Mouse (Mus musculus) retina, adult 2 months (tissue): ENCODE measurements around the gene Six2.

Source experiments
- DNase-seq: peaks from one replicate; pipeline ENCODE4 v3.0.0-alpha.2; 2012; ENCODE audit warnings: low read depth, low spot score

Gene Six2

DNA sequence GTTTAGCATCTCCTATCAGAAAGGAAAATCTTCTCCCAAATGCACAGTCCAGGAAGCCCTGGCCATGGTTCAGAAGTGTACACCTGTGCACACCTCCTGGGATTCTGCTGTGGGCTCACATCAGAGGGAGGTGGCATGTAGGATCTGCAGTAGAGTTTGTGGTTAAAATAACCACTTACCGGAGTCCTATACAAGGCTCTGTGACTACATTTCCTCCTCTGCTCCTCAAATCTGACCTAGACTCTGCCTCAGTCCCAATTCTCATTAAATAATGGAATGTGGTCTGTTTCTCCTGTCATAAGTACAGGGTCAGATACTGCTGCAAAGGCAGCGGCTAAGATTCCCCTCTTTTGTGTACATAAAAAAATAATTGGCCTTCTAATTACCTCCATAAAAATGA, 23.9 kb downstream of the Six2 start:
- no peak for DNase-seq

DNA sequence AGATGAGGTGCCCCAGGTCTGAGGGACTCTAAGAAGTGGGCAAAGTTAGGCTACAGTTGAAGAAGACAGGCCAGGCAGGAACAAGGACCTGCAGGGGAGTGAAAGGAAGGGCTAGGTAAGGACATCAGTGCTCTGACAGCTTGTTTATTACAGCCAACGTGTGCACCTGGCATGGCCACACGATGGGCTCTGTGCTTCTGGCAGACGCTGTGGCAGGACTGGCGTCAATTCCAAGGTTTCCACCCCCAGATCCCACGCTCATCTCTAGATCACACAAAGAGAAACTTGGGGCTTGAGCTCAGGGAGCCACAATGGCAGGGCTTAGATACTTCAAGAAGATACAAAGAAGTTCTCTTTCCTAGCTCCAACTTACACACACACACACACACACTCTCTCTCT, 26.6 kb downstream of the Six2 start:
- no peak for DNase-seq

DNA sequence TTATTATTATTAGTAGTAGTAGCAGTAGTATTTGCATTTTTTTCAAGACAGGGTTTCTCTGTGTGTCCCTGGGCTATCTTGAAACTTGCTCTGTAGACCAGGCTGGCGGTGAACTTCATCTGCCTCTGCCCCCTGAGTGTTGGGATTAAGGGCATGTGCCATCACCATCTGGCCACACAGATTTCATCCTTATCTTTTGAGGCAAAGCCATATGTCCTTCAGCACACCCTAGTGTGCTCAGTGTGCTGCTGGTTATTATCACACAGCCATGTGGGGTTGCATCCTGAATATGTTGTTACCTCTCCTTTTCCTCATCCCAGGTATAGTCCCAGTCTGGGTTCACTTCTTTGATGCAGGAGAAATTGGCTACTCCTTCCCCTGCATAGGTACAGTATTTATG, 28.1 kb downstream of the Six2 start:
- no peak for DNase-seq

DNA sequence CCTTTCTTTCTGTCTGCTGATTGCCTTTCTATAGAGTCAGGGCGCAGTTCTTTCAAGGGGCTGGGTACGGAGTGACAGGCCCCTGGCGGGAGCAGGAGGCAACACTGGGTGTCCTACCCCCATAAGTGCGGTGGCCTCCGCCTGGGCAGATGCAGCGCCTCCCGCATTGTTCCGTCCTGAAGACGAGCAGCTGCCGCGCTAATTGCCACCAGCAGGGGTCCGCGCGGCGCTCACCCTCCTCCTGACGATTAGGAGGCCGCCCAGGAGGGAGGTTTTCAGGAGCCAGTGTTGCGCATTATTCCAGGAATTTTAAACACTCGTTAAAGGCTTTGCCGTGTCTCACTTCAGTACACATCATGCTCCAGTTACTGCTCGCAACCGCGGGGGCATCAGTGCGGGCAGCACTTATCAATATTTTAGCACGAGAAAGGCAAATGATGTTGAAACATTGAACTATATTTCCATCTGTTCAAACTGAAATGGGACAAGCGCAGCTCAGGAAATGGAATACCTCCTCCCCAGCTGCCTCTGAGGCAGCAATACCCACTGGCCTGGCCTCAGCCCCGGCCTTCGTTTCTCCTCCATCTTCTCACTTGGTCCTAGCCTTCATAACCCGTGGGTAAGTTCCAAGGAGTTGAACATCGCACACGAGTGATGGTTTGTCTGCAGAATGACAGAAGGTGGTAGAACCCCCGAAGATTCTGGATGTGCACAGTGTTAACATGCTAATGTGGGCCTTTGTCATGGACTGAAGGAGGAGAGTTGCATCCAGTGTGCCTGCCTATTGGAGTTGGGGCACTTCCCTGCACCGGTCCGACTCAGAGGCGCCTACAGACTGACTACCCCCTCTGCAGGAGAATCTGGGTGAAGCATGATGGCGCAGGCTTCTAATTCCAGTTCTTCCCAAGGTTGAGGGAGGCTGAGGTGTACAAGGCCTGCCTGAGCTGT, 42.1 kb downstream of the Six2 start:
- DNase-seq: no peak

DNA sequence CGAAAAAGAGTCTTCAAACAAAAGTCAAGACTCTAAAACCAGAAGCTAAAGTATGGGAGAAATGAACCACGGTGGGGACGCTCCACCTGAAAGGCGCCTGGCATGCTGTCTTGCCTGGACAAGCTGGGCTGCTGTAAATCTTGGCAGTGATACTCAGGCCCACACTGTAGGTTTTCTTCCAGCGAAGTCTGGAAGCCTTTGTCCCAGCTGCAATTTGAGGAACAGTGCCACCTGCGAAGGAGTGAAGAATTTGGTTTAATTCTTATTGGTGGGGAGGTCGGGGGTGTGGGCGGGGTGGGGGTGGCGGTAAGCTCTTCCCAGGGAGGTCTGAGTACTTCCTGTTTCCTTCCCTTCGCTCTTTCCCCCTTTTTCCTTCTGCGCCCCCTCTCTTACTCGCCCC, 42.8 kb downstream of the Six2 start:
- no peak for DNase-seq

DNA sequence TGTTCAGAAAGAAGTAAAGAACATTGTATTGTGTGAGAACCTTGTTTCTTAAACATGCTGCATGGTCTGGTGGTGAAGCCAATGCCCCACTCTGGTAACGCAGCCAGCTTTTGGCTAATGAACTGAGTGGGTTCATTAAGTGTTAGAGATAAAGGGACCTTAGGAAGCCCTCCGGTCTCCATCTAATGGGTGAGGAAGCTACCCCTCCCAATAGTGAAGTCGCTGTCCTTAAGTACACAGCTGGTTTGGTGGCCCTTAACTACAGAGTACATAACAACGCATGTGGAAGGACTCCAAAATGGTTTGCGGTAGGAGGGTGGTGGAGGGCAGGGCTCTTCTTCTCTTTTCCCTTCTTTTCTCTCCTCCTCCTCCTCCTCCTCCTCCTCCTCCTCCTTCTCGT, 50.2 kb downstream of the Six2 start:
- DNase-seq: no peak
